Mouse (Mus musculus) neural tube, embryonic 11.5 days (tissue): ENCODE data around the gene Olfr1270. TPM values are rescaled to one million over a fixed set of nuclear protein-coding genes. Genes with fewer than 3 reads are reported as not detected.

Experiments used
- polyA plus RNA-seq: library from polyadenylated mRNA; unstranded; fragments of >200 nt; fragmentation: Nextera tagmentation; extraction: Ambion mirVana; gene quantifications from 2 replicates; pipeline ENCODE4 v1.2.1, GENCODE M21; 2014

The Olfr1270 gene
- polyA plus RNA-seq, 1 experiment from 2014 or later = not detected

Other genes starting within 250 kb of the Olfr1270 start
- not detected in 2 replicates for gene Olfr1258, start 225.8 kb downstream of the Olfr1270 start, polyA plus RNA-seq
- gene Olfr1259, start 204.4 kb downstream of the Olfr1270 start, polyA plus RNA-seq = not detected in 2 replicates
- not detected in 2 replicates for gene Olfr1260, start 178.8 kb downstream of the Olfr1270 start, polyA plus RNA-seq
- gene Olfr1261, start 161.9 kb downstream of the Olfr1270 start, polyA plus RNA-seq = not detected in 2 replicates
- not detected in 2 replicates for gene Olfr1262, start 152.9 kb downstream of the Olfr1270 start, polyA plus RNA-seq
- gene Olfr1263, start 141.0 kb downstream of the Olfr1270 start, polyA plus RNA-seq = not detected in 2 replicates
- gene Olfr1264, start 127.5 kb downstream of the Olfr1270 start, polyA plus RNA-seq = not detected in 2 replicates
- gene Olfr1265, start 117.8 kb downstream of the Olfr1270 start, polyA plus RNA-seq = not detected in 2 replicates
- not detected in 2 replicates for gene Olfr140, start 89.5 kb downstream of the Olfr1270 start, polyA plus RNA-seq
- gene Olfr1269, start 31.7 kb downstream of the Olfr1270 start, polyA plus RNA-seq = not detected in 2 replicates
- 0.20 TPM in 1 of 2 replicates, not detected in the other for gene Olfr32, start 10.8 kb downstream of the Olfr1270 start, polyA plus RNA-seq
- not detected in 2 replicates for gene Olfr1506, start 71.4 kb upstream of the Olfr1270 start, polyA plus RNA-seq
- not detected in 2 replicates for gene Olfr142, start 104.5 kb upstream of the Olfr1270 start, polyA plus RNA-seq
- gene Olfr1271, start 117.9 kb upstream of the Olfr1270 start, polyA plus RNA-seq = not detected in 2 replicates
- not detected in 2 replicates for gene Olfr1272, start 139.8 kb upstream of the Olfr1270 start, polyA plus RNA-seq
- gene Gm13769, start 169.1 kb upstream of the Olfr1270 start, polyA plus RNA-seq = not detected in 2 replicates
- not detected in 2 replicates for gene Olfr1274-ps, start 245.6 kb upstream of the Olfr1270 start, polyA plus RNA-seq